Mouse (Mus musculus) liver, adult 2 months (tissue): ENCODE measurements around the gene Slc25a30. TPM values are rescaled to one million over a fixed set of nuclear protein-coding genes. Genes with fewer than 3 reads are reported as not detected.

Experiments used
- DNase-seq: peaks from one replicate; pipeline ENCODE4 v3.0.0-alpha.2; 2011; ENCODE audit warnings: low read depth, low spot score; ENCODE audit errors: extremely low read depth
- H3K27ac ChIP-seq: fragments of 200-500 bp; replicated peaks from 2 replicates; pipeline ENCODE4 v1.5.1; 2012; ENCODE audit warnings: low read depth, mild to moderate bottlenecking, control low read depth, inconsistent platforms, low read length; ENCODE audit not compliant: insufficient read depth
- H3K27me3 ChIP-seq: fragments of 200-500 bp; 2 replicates; pipeline ENCODE4 v1.6.1; 2012; ENCODE audit warnings: mild to moderate bottlenecking, moderate library complexity, low read length, inconsistent platforms; ENCODE audit not compliant: control insufficient read depth, insufficient read depth
- H3K36me3 ChIP-seq: fragments of 200-500 bp; 2 replicates; pipeline ENCODE4 v1.6.1; 2012; ENCODE audit warnings: low read length, inconsistent platforms; ENCODE audit not compliant: control insufficient read depth, insufficient read depth
- H3K4me1 ChIP-seq: fragments of 200-500 bp; 2 replicates; pipeline ENCODE4 v1.6.1; 2011; ENCODE audit warnings: low read length; ENCODE audit not compliant: control insufficient read depth, insufficient read depth
- H3K4me3 ChIP-seq: fragments of 200-500 bp; 2 replicates; pipeline ENCODE4 v1.5.1; 2011; ENCODE audit warnings: low read depth, mild to moderate bottlenecking, control low read depth, low read length, moderate library complexity; ENCODE audit not compliant: insufficient read depth
- H3K79me2 ChIP-seq: fragments of 200-500 bp; 2 replicates; pipeline ENCODE4 v1.6.1; 2012; ENCODE audit warnings: inconsistent platforms, mild to moderate bottlenecking, low read length, moderate library complexity; ENCODE audit not compliant: control insufficient read depth, insufficient read depth
- H3K9ac ChIP-seq: fragments of 200-500 bp; 2 replicates; pipeline ENCODE4 v1.6.1; 2012; ENCODE audit warnings: low read depth, mild to moderate bottlenecking, control low read depth, inconsistent platforms, low read length
- CTCF ChIP-seq: fragments of 200-500 bp; IDR thresholded peaks from 2 replicates; pipeline ENCODE4 v1.5.1; 2011; ENCODE audit warnings: low read depth, low read length, control low read depth
- POLR2A ChIP-seq: fragments of 200-500 bp; IDR thresholded peaks from 2 replicates; pipeline ENCODE4 v1.6.1; 2011; ENCODE audit warnings: low read length, control low read depth; ENCODE audit not compliant: insufficient read depth; ENCODE audit errors: extremely low read depth
- WGBS: fragments of 180-500 bp; shearing (Covaris S2); methylation state at CpG from one replicate; pipeline ENCODE4 v1.1.7; 2018; 5-methylcytosine and 5-hydroxymethylcytosine counted together
- polyA plus RNA-seq: library from polyadenylated mRNA; depleted of rRNA; stranded (reverse); fragments of >200 nt; gene quantifications from 2 replicates; pipeline ENCODE4 v1.2.3, GENCODE M21; 2012
- total RNA-seq: library from RNA; depleted of rRNA; stranded (reverse); fragments of >200 nt; gene quantifications from 2 replicates; pipeline ENCODE4 v1.2.3, GENCODE M21; 2014

Gene Slc25a30
- total and polyA plus RNA-seq, 2 experiments: 14.8 to 17.4 TPM

DNA sequence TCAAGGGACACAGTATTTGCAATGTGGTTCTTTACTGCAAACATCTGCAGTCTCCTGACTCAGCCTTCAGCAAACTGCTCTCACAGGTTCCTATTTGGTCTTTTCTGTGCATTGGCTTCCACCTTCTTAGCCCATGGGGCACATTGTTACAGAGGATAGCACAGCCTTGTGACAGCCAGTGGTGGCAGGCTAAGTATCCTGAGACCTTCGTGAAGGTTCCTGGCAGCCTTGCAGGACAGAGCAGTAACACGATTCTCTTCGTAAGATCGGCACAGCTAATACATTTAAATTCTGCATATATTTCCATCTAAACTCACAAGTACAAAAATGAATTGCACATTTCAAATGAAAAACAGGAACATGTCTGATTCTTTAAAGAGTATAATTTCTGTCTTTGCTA lies 9.1 kb upstream of the Slc25a30 start:
- no peak for TF ChIP-seq CTCF
- TF ChIP-seq POLR2A: no peak
- WGBS: 95% methylated on average over 4 of the region's 4 CpGs

DNA sequence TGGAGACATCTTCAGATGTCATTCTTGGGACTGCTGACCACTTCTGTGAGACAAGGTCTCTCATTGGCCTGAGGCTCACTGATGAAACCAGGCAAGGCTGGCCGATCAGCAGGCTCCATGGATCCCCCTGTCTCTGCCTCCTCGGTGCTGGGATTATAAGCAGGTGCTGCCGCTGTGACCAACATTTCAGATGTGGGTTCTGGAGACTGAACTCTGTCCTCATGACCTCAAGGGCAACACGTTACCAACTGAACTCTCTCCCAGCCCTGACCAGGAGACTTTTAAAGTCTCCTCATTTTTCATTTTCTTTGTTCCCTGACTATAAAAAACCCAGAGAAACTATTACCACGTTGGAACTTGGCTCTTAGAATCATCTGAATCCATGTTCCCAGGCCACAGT lies 7.9 kb upstream of the Slc25a30 start:
- Histone ChIP-seq H3K27me3 (no peaks in the 10 kb centered on the region), H3K79me2 (no peaks in the 10 kb centered on the region), H3K36me3 (no peaks in the 10 kb centered on the region), H3K9ac (peak overlapping the region; percentile 13; the same call in 1 of the 2 replicates), H3K4me3 (no peak overlapping the region), H3K4me1 (peaks cover 34% of the 10 kb centered on the region), H3K27ac (peak overlapping the region; percentile 79)
- peak; percentile 84 for DNase-seq
- TF ChIP-seq POLR2A (no peak), CTCF (no peak)
- WGBS: 29% methylated on average over 5 of the region's 5 CpGs

More for the DNA sequence above, 9.1 kb upstream of the Slc25a30 start:
- no peak overlapping the region for H3K27ac ChIP-seq
- no peaks in the 10 kb centered on the region for H3K27me3 ChIP-seq
- H3K79me2 ChIP-seq: no peaks in the 10 kb centered on the region
- H3K4me3 ChIP-seq: no peak overlapping the region
- no peaks in the 10 kb centered on the region for H3K36me3 ChIP-seq
- H3K9ac ChIP-seq: no peak overlapping the region
- DNase-seq: no peak
- H3K4me1 ChIP-seq: peaks cover 32% of the 10 kb centered on the region

DNA sequence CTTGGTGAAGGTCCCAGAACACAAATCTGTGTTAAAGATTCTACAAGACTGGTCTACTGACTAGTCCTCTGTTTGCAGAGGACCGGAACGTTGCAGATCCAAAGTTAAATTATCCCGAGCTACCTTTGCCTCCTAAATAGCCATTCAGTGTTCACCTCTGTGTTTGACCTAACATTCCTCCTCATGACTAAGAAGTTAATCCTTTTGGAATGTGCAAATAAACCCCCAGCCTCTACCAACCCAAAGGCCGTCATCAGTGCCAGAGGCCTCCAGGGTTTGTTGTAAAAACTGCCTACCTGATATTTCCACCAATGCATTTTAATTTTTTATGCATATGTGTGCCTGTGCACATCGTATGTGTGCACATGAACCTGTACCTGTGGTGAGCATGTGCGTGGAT lies 7.5 kb upstream of the Slc25a30 start:
- 46% methylated on average over 6 of the region's 6 CpGs for WGBS
- DNase-seq: peak; percentile 64
- no peaks in the 10 kb centered on the region for H3K36me3 ChIP-seq
- peak overlapping the region; percentile 79 for H3K27ac ChIP-seq
- no peaks in the 10 kb centered on the region for H3K79me2 ChIP-seq
- H3K9ac ChIP-seq: peak overlapping the region; percentile 13; the same call in 1 of the 2 replicates
- TF ChIP-seq CTCF: no peak
- TF ChIP-seq POLR2A: no peak
- H3K4me3 ChIP-seq: no peak overlapping the region
- no peaks in the 10 kb centered on the region for H3K27me3 ChIP-seq
- peaks cover 34% of the 10 kb centered on the region for H3K4me1 ChIP-seq

DNA sequence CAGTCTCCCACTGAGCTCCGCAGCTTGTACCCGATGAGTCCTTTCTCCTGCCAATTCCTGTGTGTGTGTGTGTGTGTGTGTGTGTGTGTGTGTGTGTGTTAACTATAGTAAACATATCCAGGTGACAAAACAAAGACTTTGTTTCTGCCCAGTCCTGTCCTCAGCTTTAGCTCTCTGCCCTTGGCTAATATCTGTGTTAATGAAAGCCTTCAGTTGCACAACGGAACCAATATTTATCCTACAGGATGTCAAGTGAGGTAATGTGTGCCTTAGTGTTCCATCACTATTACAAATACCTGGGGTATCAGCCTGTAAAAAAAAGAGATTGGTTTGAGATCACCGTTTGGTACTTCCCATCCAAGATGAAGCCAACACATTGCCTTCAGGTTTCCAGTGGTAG lies 6.3 kb upstream of the Slc25a30 start:
- peaks cover 32% of the 10 kb centered on the region for H3K4me1 ChIP-seq
- 28% methylated on average over 4 of the region's 4 CpGs for WGBS
- H3K27me3 ChIP-seq: no peaks in the 10 kb centered on the region
- peak; percentile 99 for DNase-seq
- no peak overlapping the region for H3K4me3 ChIP-seq
- H3K9ac ChIP-seq: no peak overlapping the region; the same call in 1 of the 2 replicates
- TF ChIP-seq POLR2A (no peak), CTCF (no peak)
- no peaks in the 10 kb centered on the region for H3K36me3 ChIP-seq
- peak overlapping the region; percentile 91 for H3K27ac ChIP-seq
- no peaks in the 10 kb centered on the region for H3K79me2 ChIP-seq

DNA sequence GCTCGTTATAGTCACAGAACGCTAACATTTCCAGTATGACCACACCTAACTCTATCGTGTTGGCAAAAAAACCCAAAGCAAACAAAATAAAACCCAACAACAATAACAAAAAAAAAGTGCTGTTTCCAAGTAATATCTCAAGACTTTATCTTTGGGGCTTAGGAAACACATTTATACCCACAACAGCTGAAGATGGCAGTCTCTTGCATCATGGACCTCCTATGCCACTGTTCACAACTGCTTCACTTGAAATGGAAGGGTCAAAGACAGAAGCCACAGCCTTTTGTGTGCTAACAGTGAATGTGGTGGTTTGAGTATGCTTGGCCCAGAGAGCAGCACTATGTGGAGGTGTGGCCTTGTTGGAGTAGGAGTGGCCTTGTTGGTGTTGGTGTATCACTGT lies 4.5 kb upstream of the Slc25a30 start:
- TF ChIP-seq CTCF (no peak), POLR2A (no peak)
- DNase-seq: no peak
- 36% methylated on average over 3 of the region's 3 CpGs for WGBS
- Histone ChIP-seq H3K4me1 (peaks cover 32% of the 10 kb centered on the region), H3K36me3 (no peaks in the 10 kb centered on the region), H3K4me3 (no peak overlapping the region), H3K27me3 (no peaks in the 10 kb centered on the region), H3K79me2 (peaks cover 3% of the 10 kb centered on the region; the same call in 1 of the 2 replicates), H3K27ac (peak overlapping the region; percentile 39; the same call in 1 of the 2 replicates), H3K9ac (no peak overlapping the region)

DNA sequence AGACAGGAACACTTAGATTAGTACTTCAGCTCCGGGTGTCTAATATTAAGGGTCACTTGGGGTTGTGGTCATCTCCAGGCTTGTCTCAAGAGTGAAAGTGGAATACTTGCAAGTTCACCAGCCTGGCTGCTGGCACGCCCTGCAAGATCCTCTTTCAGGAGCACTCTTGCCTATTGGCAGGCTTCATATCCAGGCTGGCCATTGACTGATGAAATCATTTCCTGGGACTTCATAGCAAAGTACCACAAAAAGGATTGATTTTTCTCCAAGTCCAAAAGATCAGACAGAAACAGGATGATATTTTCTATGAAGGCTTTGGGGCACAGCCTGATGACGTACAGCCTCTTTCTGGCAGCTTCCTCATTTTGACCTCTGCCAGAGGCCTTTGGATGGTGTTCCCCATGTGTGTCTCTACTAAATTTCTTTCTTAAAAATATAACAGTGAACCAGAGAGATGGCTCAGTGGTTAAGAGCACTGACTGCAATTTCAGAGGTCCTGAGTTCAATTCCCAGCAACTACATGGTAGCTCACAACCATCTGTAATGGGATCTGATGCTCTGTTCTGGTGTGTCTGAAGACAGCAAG lies 3.7 kb upstream of the Slc25a30 start:
- no peaks in the 10 kb centered on the region for H3K36me3 ChIP-seq
- peak overlapping the region; percentile 83 for H3K27ac ChIP-seq
- H3K4me3 ChIP-seq: peak overlapping the region; percentile 24; the same call in 1 of the 2 replicates
- TF ChIP-seq CTCF: no peak
- TF ChIP-seq POLR2A: no peak
- H3K79me2 ChIP-seq: peaks cover 6% of the 10 kb centered on the region; the same call in 1 of the 2 replicates
- H3K9ac ChIP-seq: peak overlapping the region; percentile 62
- peak; percentile 99 for DNase-seq
- H3K4me1 ChIP-seq: peaks cover 33% of the 10 kb centered on the region
- WGBS: 6% methylated on average over 3 of the region's 3 CpGs
- no peaks in the 10 kb centered on the region for H3K27me3 ChIP-seq
